Mouse (Mus musculus) hindbrain, embryonic 15.5 days (tissue): Measurements from ENCODE around the gene Ndufs8. TPM values are rescaled to one million over a fixed set of nuclear protein-coding genes. Genes with fewer than 3 reads are reported as not detected.

ENCODE experiments used
- ATAC-seq: fragments of 200-750 bp; cut with Nextera tagmentation; 2 replicates; pipeline ENCODE4 v1.8.0; 2017; ENCODE audit warnings: low read depth, moderate number of reproducible peaks, moderate TSS enrichment; ENCODE audit not compliant: low FRiP score
- H3K27ac ChIP-seq: fragments of 300-500 bp; sonication (generic); replicated peaks from 2 replicates; pipeline ENCODE4 v1.5.1; 2015; ENCODE audit warnings: mild to moderate bottlenecking, inconsistent platforms
- H3K27me3 ChIP-seq: fragments of 300-500 bp; sonication (generic); 2 replicates; pipeline ENCODE4 v1.6.1; 2015; ENCODE audit warnings: control low read depth, inconsistent platforms
- H3K36me3 ChIP-seq: fragments of 300-500 bp; sonication (generic); 2 replicates; pipeline ENCODE4 v1.6.1; 2015; ENCODE audit warnings: control low read depth, inconsistent platforms
- H3K4me1 ChIP-seq: fragments of 300-500 bp; sonication (generic); replicated peaks from 2 replicates; pipeline ENCODE4 v1.6.1; 2015; ENCODE audit warnings: control low read depth, inconsistent platforms
- H3K4me2 ChIP-seq: fragments of 300-500 bp; sonication (generic); 2 replicates; pipeline ENCODE4 v1.6.1; 2015; ENCODE audit warnings: moderate library complexity, mild to moderate bottlenecking, inconsistent platforms
- H3K4me3 ChIP-seq: fragments of 300-500 bp; sonication (generic); 2 replicates; pipeline ENCODE4 v1.5.1; 2015; ENCODE audit warnings: mild to moderate bottlenecking, inconsistent platforms
- H3K9ac ChIP-seq: fragments of 300-500 bp; sonication (generic); 2 replicates; pipeline ENCODE4 v1.6.1; 2015; ENCODE audit warnings: inconsistent platforms
- H3K9me3 ChIP-seq: fragments of 300-500 bp; sonication (generic); 2 replicates; pipeline ENCODE4 v1.6.1; 2016; ENCODE audit warnings: control low read depth, inconsistent platforms
- WGBS: fragments of 180-500 bp; shearing (Covaris S2); methylation state at CpG from one replicate; pipeline ENCODE4 v1.1.7; 2015; 5-methylcytosine and 5-hydroxymethylcytosine counted together
- polyA plus RNA-seq: library from polyadenylated mRNA; unstranded; fragments of >200 nt; fragmentation: Nextera tagmentation; extraction: Ambion mirVana; gene quantifications from 2 replicates; pipeline ENCODE4 v1.2.1, GENCODE M21; 2015

The Ndufs8 gene
- polyA plus RNA-seq, 1 experiment from 2014 or later: 280 TPM

DNA sequence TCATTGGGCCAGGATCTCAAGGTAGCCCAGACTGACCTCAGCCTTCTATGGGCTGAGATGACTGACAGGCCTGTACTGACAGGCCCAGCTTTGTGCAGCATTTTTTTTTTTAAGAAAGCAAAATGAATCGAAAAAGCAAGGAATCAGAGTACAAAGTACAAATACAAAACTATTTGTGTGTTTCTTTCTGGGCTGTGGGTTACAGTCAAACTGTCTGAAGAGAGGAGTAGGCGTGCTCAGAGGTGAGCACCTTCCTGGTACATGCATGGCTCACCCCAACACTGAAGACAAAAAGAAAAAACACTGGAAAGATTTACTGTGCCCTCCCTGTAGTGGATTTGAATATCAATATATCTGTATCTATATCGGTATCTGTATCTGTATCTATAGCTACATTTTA lies 35.2 kb upstream of the Ndufs8 start:
- H3K4me2 ChIP-seq: no peak overlapping the region
- H3K36me3 ChIP-seq: no peaks in the 10 kb centered on the region
- H3K27me3 ChIP-seq: no peaks in the 10 kb centered on the region
- ATAC-seq: no peak
- no peaks in the 10 kb centered on the region for H3K4me1 ChIP-seq
- no peak overlapping the region for H3K9ac ChIP-seq
- 78% methylated on average over 3 of the region's 3 CpGs for WGBS
- H3K4me3 ChIP-seq: no peak overlapping the region
- H3K27ac ChIP-seq: no peak overlapping the region
- H3K9me3 ChIP-seq: no peaks in the 10 kb centered on the region

DNA sequence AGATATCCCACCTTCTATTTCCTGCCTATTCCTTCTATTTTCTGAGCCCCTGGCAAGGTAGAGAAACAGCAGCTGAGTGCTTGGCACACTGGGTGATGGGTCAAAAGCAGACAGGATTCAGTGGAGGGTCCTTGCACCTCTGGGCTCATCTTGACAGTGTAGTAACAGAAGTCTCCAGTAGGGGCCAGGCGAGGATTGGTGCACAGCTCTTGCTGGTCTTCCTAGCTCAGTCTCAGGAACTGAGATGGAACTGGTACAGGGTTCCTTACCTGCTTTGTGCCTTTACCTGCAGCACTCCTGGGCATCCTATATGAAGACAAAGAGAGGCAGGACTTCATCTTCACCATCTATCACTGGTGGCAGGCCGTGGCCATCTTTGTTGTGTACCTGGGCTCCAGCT lies 34.1 kb upstream of the Ndufs8 start:
- Histone ChIP-seq H3K27me3 (no peaks in the 10 kb centered on the region), H3K4me2 (no peak overlapping the region), H3K4me1 (no peaks in the 10 kb centered on the region), H3K27ac (no peak overlapping the region), H3K9ac (no peak overlapping the region), H3K36me3 (no peaks in the 10 kb centered on the region), H3K9me3 (no peaks in the 10 kb centered on the region), H3K4me3 (no peak overlapping the region)
- 30% methylated on average over 2 of the region's 2 CpGs for WGBS
- ATAC-seq: peak; percentile 86

DNA sequence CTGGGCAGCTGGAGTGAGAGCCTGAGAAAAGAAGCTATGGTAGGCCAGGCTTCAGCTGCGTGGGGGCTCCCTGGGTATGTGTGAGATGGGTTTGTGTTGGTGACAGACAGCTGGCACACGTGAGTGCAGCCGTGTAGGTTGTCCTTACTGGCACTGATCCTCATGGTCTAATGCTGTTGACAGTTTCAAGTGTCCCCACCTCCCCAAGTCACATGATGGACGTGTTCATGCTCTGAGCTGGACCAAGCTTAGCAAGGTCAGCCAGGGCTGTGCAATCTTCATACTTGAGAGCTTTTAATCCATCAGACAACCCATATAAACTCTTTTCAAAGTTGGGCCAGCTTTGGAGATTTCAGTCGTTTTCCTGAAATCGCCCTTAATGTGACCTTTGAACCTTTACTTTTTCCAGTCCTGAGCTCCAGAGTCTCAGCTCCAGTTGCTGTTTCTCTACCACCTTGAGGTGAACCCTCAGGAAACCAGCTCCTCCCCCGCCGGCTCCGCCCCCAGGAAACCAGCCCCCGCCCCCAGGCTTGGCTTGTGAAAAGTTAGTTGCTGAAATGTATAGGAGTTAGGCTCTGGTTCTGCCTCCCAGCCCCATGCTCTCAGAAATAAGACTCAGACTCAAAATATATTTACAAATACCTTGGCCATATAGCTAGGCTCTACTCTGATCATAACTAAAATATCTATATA lies 33.4 kb upstream of the Ndufs8 start:
- Histone ChIP-seq H3K27ac (no peak overlapping the region), H3K9ac (no peak overlapping the region), H3K4me1 (no peaks in the 10 kb centered on the region), H3K27me3 (no peaks in the 10 kb centered on the region), H3K4me2 (no peak overlapping the region), H3K36me3 (no peaks in the 10 kb centered on the region), H3K9me3 (no peaks in the 10 kb centered on the region), H3K4me3 (no peak overlapping the region)
- WGBS: 37% methylated on average over 10 of the region's 10 CpGs
- no peak for ATAC-seq

DNA sequence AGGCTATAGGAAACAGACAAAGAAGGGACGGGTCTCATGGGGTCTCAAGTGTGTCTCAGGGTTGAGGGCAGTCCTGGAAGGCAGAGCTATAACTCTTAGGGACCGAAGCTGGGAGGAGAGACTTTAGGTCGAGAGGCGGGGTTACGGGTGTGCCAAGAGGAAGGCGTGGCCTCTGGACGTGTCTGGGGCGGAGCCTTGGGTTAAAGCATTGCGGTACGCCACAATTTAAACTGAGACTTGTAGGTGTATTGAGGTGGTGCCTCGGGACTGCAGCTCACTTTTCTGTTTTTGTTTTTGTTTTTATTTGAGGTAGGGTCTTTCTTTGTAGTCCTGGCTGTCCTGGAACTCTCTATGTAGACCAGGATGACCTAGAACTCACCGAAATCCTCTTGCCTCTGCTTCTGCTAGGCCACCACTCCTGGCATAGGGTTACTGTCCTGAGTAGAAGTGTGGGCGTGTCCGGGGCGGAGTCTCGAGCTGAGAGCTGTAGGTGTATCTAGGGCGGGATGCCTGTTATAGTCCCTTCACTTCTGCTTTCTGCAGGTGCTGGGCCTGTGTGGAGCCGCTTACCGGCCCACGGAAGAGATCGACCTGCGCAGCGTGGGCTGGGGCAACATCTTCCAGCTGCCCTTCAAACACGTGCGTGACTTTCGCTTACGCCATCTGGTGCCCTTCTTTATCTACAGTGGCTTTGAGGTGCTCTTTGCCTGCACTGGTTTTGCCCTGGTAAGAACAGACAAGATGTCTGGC lies 30.6 kb upstream of the Ndufs8 start:
- H3K9me3 ChIP-seq: no peaks in the 10 kb centered on the region
- peak overlapping the region; percentile 14; the same call in 1 of the 2 replicates for H3K4me2 ChIP-seq
- no peaks in the 10 kb centered on the region for H3K36me3 ChIP-seq
- no peak overlapping the region for H3K4me3 ChIP-seq
- no peak for ATAC-seq
- no peak overlapping the region for H3K9ac ChIP-seq
- H3K4me1 ChIP-seq: no peaks in the 10 kb centered on the region
- 23% methylated on average over 27 of the region's 27 CpGs for WGBS
- no peak overlapping the region for H3K27ac ChIP-seq
- no peaks in the 10 kb centered on the region for H3K27me3 ChIP-seq

DNA sequence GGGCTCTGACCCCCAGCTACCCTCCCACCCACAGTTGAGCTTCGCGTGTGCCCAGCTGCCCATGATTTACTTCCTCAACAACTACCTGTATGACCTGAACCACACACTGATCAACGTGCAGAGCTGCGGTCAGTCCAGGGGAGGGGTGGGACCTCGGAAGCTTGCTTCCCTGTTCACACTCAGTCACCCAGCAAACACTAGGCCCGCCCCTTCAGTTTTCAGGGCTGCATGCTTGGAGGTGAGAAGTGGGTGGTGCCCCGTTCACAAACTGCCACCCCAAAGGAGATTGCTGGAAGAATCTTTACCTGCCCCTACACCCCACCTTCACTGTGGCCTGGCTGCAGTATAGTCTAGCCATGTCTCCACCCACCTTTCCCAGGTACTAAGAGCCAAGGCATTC lies 29.7 kb upstream of the Ndufs8 start:
- no peak overlapping the region for H3K27ac ChIP-seq
- H3K9me3 ChIP-seq: no peaks in the 10 kb centered on the region
- no peaks in the 10 kb centered on the region for H3K36me3 ChIP-seq
- no peak overlapping the region for H3K4me3 ChIP-seq
- no peak overlapping the region for H3K9ac ChIP-seq
- no peaks in the 10 kb centered on the region for H3K4me1 ChIP-seq
- H3K27me3 ChIP-seq: no peaks in the 10 kb centered on the region
- no peak for ATAC-seq
- no peak overlapping the region for H3K4me2 ChIP-seq
- WGBS: 85% methylated on average over 7 of the region's 7 CpGs

DNA sequence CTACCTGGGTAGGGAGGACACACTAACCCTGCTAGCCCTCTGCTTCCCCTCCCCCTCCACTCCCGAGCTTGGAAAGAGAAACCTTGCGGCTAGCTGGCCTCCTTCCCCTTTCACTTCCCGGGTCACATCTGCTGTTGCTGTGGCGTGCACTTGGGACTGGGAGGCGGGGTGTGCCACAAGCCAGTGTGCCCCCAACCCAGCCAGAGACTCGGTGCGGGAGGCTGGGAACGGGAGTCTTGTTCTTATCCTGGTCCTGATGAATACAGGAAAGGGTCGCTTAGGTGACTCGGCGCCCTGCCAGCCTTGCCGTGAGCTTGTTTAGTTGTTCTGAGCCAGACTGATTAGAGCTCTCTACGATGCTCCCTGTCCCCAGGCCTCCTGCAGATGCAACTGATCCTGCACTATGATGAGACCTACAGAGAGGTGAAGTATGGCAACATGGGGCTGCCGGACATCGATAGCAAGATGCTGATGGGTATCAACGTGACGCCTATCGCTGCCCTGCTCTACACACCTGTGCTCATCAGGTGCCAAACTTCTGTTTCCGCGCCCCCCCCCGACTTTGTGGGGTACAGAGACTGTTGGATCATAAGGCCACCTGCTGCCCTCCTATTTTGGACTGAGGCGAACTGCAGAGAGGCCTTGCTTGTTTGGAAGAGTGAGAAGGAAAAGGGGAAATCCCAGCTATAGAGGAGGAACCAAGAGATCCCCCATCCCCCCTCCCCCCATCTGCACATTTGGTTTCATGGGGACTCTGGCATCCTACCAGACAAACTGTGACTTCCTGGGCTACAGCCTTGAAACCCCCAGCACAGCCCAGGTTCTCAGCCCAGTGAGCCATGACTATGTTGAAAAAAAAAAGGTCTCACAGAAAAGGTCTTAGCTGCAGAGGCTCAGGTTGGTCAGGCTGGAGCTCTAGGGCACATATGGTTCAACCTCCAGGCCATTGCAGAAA lies 23.6 kb upstream of the Ndufs8 start:
- peak overlapping the region; percentile 72 for H3K4me2 ChIP-seq

DNA sequence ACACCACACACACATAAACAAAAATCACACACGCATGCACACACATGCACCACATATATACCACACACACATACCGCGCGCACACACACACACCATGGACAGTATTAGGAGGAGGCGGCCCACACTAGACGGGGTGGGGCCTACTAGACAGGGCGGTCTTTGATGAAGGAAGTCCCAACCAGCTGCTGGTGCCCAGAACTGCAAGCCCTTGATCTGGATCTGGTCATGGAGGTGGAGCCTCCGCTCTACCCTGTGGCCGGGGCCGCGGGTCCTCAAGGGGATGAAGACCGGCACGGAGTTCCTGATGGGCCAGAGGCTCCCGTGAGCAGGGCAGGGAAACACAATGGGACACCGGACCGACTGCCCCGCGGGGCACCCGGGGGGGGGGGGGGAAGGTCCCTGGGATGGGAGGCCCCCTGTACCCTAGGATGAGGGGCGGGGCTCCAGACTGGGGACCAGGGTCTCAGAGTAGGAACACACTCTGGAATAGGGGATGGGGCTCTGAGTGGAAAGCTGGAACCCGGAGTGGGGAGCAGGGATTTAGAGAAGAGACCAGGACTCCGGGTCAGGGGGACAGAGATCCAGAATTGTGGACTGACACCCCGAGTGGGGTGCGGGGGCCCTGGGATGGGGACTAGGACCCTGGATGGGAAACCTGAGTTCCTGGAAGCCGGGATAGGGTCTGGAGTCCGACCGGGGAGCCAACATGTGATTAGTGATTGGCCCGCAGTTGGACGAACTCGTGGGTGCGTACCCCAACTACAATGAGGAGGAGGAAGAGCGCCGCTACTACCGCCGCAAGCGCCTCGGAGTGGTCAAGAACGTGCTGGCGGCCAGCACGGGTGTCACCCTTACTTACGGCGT lies 22.7 kb upstream of the Ndufs8 start, which contains the start of gene Unc93b1:
Unc93b1 (plus strand) TSS at position 155 of the 864 bp plus-strand sequence.
- H3K27ac ChIP-seq: no peak within 1 kb of the TSS
- ATAC-seq: peak; percentile 69; the same call in 1 of the 2 replicates
- H3K4me3 ChIP-seq: peak within 1 kb of the TSS; percentile 37
- 9% methylated on average over 41 of the region's 42 CpGs for WGBS
- no peaks in the 10 kb centered on the region for H3K9me3 ChIP-seq
- no peaks in the 10 kb centered on the region for H3K36me3 ChIP-seq
- H3K4me1 ChIP-seq: peaks cover 25% of the 10 kb centered on the region
- H3K9ac ChIP-seq: peak within 1 kb of the TSS; percentile 34; the same call in 1 of the 2 replicates
- peak within 1 kb of the TSS; percentile 72 for H3K4me2 ChIP-seq
- peaks cover 10% of the 10 kb centered on the region; the same call in 1 of the 2 replicates for H3K27me3 ChIP-seq

More for the DNA sequence above, 23.6 kb upstream of the Ndufs8 start:
- ATAC-seq: 0 out of 2 replicates have a peak, but pooled peaks have one; percentile 27
- Histone ChIP-seq H3K27ac (no peak overlapping the region), H3K36me3 (no peaks in the 10 kb centered on the region), H3K27me3 (peaks cover 10% of the 10 kb centered on the region; the same call in 1 of the 2 replicates), H3K4me1 (peaks cover 16% of the 10 kb centered on the region), H3K9ac (peak overlapping the region; percentile 34; the same call in 1 of the 2 replicates), H3K4me3 (peak overlapping the region; percentile 37), H3K9me3 (no peaks in the 10 kb centered on the region)
- 8% methylated on average over 22 of the region's 22 CpGs for WGBS

DNA sequence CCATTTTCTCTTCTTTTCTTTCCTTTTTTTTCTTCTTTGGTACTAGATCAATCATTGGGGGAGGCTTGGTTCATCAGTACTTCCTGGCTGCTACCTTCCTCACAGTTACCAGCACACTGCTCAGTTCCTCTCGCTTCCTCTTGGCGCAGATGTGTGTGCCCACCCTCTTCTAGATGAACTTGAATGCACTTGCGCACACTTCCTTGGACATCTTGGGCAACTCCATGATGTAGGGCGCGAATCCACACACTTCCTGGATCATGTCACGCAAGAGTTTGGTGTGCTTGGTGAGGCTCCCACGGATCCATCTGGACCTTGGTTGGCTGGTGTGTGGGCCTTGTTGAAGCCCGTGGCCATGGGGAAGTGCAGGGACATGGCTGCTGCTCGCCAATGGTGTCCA lies 19.1 kb upstream of the Ndufs8 start:
- Histone ChIP-seq H3K4me3 (no peak overlapping the region), H3K9ac (no peak overlapping the region), H3K4me1 (peaks cover 41% of the 10 kb centered on the region), H3K27me3 (peaks cover 10% of the 10 kb centered on the region; the same call in 1 of the 2 replicates), H3K36me3 (no peaks in the 10 kb centered on the region), H3K27ac (no peak overlapping the region), H3K4me2 (no peak overlapping the region), H3K9me3 (no peaks in the 10 kb centered on the region)
- no peak for ATAC-seq
- WGBS: 91% methylated on average over 9 of the region's 9 CpGs

DNA sequence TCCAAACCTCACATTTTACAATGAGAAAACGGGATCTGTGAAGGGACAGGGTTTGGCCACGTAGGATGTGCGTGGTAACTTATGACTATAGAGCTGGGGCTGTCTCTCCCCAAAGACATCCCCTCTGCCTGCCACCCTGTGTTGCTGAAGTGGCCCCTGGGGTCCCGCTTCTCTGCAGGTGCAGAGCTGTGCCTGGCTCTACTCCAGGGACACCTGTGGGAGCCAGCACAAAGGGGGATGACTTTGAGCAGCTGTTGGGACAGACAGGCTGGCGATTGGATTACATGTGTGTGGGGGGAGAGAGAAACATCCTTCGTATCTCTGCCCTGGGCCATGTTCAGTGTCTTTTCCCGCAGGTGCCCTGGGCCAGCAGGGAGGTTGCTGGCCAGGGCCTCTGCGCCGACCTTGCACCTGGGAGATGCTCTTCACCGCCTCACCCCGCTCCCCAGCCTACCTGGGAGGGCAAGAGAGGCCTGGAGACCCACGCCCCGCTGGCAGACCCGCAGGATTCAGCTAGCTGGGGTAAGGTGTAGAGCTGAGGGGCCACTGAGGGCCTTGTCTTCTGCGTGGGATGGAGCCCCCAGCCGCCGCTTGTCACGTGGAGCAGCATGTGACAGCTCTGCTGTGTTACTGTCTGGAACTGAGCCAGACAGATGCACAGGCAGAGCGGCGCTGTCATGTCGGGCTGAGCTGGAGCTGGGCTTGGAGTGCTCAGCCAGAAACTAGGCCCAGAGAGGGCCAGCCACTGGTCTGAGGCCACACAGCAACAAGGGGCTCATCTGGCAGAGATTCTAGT lies 17.9 kb upstream of the Ndufs8 start:
- peaks cover 29% of the 10 kb centered on the region for H3K4me1 ChIP-seq
- ATAC-seq: no peak
- H3K36me3 ChIP-seq: no peaks in the 10 kb centered on the region
- H3K9me3 ChIP-seq: no peaks in the 10 kb centered on the region
- no peak overlapping the region for H3K4me2 ChIP-seq
- peaks cover 6% of the 10 kb centered on the region; the same call in 1 of the 2 replicates for H3K27me3 ChIP-seq
- peak overlapping the region; percentile 73 for H3K27ac ChIP-seq
- H3K4me3 ChIP-seq: no peak overlapping the region
- 65% methylated on average over 21 of the region's 21 CpGs for WGBS
- no peak overlapping the region for H3K9ac ChIP-seq

DNA sequence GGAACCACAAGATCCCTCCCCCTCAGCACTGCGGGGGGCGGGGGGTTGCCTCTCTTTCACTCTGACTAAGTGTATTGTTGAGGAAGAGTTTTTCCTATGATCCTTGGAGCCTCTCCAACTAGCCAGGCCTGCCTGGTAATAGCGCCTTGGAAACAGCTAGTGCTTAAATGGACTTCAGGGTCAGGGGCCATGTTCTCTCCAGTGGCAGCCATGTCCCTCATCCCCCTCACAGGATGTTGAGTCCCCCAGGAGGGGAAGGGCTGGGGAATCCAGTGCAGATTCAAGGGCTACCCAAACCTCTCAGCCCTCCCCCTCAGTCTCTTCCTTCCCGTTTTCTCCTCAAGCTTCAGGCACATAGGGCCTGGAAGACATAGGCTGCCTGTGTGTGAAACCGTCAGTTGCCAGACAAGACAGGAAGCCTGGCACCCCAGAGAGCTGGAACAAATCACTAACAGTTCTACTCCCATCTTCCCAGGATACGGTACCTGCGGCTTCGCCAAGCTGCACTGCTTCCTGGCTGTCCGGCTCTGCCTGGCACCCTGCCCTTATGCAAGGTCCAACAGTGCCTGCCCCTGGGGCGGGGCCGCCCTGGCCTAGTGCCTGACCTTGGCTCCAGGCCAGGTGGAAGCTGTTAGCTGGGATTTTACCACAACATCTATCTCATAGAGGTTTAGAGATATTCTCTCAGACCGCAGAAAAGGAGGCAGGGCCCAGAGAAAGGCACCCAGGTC lies 16.8 kb upstream of the Ndufs8 start, which contains the start of gene Aldh3b1:
Aldh3b1 (minus strand) TSS at position 598 of the 731 bp plus-strand sequence.
- WGBS: 47% methylated on average over 12 of the region's 12 CpGs
- H3K9ac ChIP-seq: no peak within 1 kb of the TSS
- no peaks in the 10 kb centered on the region for H3K36me3 ChIP-seq
- peak; percentile 85 for ATAC-seq
- H3K27ac ChIP-seq: peak within 1 kb of the TSS; percentile 73
- H3K4me2 ChIP-seq: peak within 1 kb of the TSS; percentile 19
- peaks cover 25% of the 10 kb centered on the region for H3K4me1 ChIP-seq
- no peaks in the 10 kb centered on the region for H3K9me3 ChIP-seq
- H3K4me3 ChIP-seq: no peak within 1 kb of the TSS
- H3K27me3 ChIP-seq: no peaks in the 10 kb centered on the region
